Mouse (Mus musculus): ENCODE measurements around the gene Pde6b. TPM values are rescaled to one million over a fixed set of nuclear protein-coding genes. Genes with fewer than 3 reads are reported as not detected.

Pde6b gene
- polyA plus RNA-seq, 1 experiment from 2014 or later = 0.43 TPM

GRCm38 (mm10) chr5:108427186-108427585 is 39.0 kb downstream of the Pde6b start:
- Histone ChIP-seq H3K4me1 (ENCODE audit: control insufficient read depth, insufficient read depth, low read length) (no peaks in the 10 kb centered on the region), H3K27ac (ENCODE audit: low read length) (no peak overlapping the region), H3K36me3 (ENCODE audit: control insufficient read depth, insufficient read depth, low read length) (0 out of 2 replicates have a peak, but pooled peaks cover 6% of the 10 kb centered on the region), H3K4me2 (ENCODE audit: low read depth, low read length) (no peak overlapping the region), H3K4me3 (ENCODE audit: low read length) (no peak overlapping the region), H3K9ac (ENCODE audit: low read depth, low read length) (no peak overlapping the region), H3K27me3 (replicated peaks; ENCODE audit: control insufficient read depth, insufficient read depth, low read length) (no peaks in the 10 kb centered on the region), H3K9me3 (ENCODE audit: control insufficient read depth, low read length) (no peaks in the 10 kb centered on the region)
- peak; percentile 64; the same call in 1 of the 2 replicates for ATAC-seq
- 64% methylated on average over 1 of the region's 1 CpGs for WGBS

DNA sequence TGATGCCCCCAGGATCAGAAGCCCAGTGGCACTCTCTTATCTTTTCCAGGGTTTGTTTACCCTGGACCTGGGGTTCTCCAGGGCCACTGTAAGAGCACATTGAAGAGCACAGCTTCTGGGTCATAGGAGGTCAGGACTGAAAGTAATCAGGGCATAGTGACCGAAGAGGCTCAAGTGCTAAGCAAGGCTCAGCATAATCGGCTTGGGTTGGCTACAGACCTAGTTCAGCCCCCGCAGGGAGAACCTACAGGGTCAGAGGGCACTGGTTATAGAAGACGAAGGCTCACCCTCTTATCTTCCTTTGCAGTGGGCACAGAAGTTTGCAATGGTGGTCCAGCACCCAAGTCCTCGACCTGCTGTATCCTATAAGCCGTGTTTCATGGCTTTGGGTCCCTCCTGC is 43.0 kb downstream of the Pde6b start:
- H3K4me1 ChIP-seq (ENCODE audit: control insufficient read depth, insufficient read depth, low read length) = peaks cover 4% of the 10 kb centered on the region
- ATAC-seq = no peak
- no peak overlapping the region for H3K4me2 ChIP-seq (ENCODE audit: low read depth, low read length)
- 0 out of 2 replicates have a peak, but pooled peaks cover 6% of the 10 kb centered on the region for H3K36me3 ChIP-seq (ENCODE audit: control insufficient read depth, insufficient read depth, low read length)
- WGBS = 87% methylated on average over 6 of the region's 6 CpGs
- no peak overlapping the region for H3K27ac ChIP-seq (ENCODE audit: low read length)
- H3K9ac ChIP-seq (ENCODE audit: low read depth, low read length) = no peak overlapping the region
- H3K4me3 ChIP-seq (ENCODE audit: low read length) = no peak overlapping the region
- no peaks in the 10 kb centered on the region for H3K27me3 ChIP-seq (replicated peaks; ENCODE audit: control insufficient read depth, insufficient read depth, low read length)
- no peaks in the 10 kb centered on the region for H3K9me3 ChIP-seq (ENCODE audit: control insufficient read depth, low read length)

- H3K4me1 ChIP-seq (ENCODE audit: control insufficient read depth, insufficient read depth, low read length) = peaks cover 4% of the 10 kb centered on the region
- peak within 1 kb of the TSS; percentile 85 for H3K4me2 ChIP-seq (ENCODE audit: low read depth, low read length)
- ATAC-seq = peak; percentile 95
- 1% methylated on average over 42 of the region's 42 CpGs for WGBS
- H3K36me3 ChIP-seq (ENCODE audit: control insufficient read depth, insufficient read depth, low read length) = 0 out of 2 replicates have a peak, but pooled peaks cover 6% of the 10 kb centered on the region
- no peaks in the 10 kb centered on the region for H3K27me3 ChIP-seq (replicated peaks; ENCODE audit: control insufficient read depth, insufficient read depth, low read length)
- peak within 1 kb of the TSS; percentile 85 for H3K4me3 ChIP-seq (ENCODE audit: low read length)
- peak within 1 kb of the TSS; percentile 90 for H3K9ac ChIP-seq (ENCODE audit: low read depth, low read length)
- peak within 1 kb of the TSS; percentile 38; the same call in 1 of the 2 replicates for H3K27ac ChIP-seq (ENCODE audit: low read length)
- no peaks in the 10 kb centered on the region for H3K9me3 ChIP-seq (ENCODE audit: control insufficient read depth, low read length)
Measured at GRCm38 (mm10) chr5:108433804-108434587, 45.8 kb downstream of the Pde6b start, which contains the start of gene Atp5k. Gene Atp5k (minus strand): TSS chr5:108434448.

DNA sequence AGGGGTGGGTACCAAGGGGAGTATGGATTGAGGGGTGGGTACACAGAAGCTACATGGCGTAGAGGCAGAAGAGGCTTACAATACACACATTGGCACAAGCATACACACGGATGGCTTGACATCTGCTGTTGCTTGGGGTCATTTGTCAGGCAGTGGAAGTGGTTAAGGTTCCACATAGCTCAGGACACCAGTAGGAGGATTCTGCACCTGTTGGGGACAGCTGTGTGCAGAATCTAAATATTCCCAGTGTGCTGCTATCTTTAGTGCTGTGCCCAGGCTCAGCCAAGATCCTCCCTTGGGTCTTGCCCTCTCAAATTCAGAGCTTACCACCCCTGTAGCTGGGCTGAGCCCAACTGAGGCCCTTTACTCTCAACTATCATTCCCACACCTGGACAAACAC is 47.9 kb downstream of the Pde6b start:
- no peak overlapping the region for H3K9ac ChIP-seq (ENCODE audit: low read depth, low read length)
- no peak overlapping the region for H3K4me3 ChIP-seq (ENCODE audit: low read length)
- 0 out of 2 replicates have a peak, but pooled peaks cover 1% of the 10 kb centered on the region for H3K36me3 ChIP-seq (ENCODE audit: control insufficient read depth, insufficient read depth, low read length)
- no peaks in the 10 kb centered on the region for H3K27me3 ChIP-seq (replicated peaks; ENCODE audit: control insufficient read depth, insufficient read depth, low read length)
- ATAC-seq = no peak
- H3K9me3 ChIP-seq (ENCODE audit: control insufficient read depth, low read length) = no peaks in the 10 kb centered on the region
- no peak overlapping the region for H3K27ac ChIP-seq (ENCODE audit: low read length)
- H3K4me1 ChIP-seq (ENCODE audit: control insufficient read depth, insufficient read depth, low read length) = peaks cover 4% of the 10 kb centered on the region
- no peak overlapping the region for H3K4me2 ChIP-seq (ENCODE audit: low read depth, low read length)
- WGBS = 65% methylated on average over 2 of the region's 2 CpGs

DNA sequence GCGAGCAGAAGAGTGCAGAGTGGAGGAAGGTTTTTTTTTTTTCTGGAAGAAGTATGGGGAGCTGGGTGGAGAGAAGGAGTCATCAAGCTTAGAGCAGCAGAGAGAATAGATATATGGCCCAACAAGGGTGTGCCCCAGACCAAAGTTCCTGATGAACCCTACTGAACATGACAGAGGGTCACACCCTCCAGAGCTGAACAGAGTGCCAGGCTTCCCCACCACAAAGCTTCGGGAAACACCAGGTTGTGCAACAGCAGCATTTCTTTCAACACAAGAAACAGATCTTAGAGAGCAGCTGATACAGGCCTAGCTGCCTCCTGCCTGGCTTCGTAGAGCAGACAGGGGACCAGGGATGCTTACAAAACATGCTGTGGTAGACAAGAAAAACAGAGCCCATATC is 58.8 kb downstream of the Pde6b start:
- Histone ChIP-seq H3K9me3 (ENCODE audit: control insufficient read depth, low read length) (no peaks in the 10 kb centered on the region), H3K27me3 (replicated peaks; ENCODE audit: control insufficient read depth, insufficient read depth, low read length) (no peaks in the 10 kb centered on the region), H3K4me2 (ENCODE audit: low read depth, low read length) (no peak overlapping the region), H3K36me3 (ENCODE audit: control insufficient read depth, insufficient read depth, low read length) (no peaks in the 10 kb centered on the region), H3K27ac (ENCODE audit: low read length) (no peak overlapping the region), H3K4me3 (ENCODE audit: low read length) (no peak overlapping the region), H3K4me1 (ENCODE audit: control insufficient read depth, insufficient read depth, low read length) (peaks cover 12% of the 10 kb centered on the region), H3K9ac (ENCODE audit: low read depth, low read length) (no peak overlapping the region)
- 65% methylated on average over 3 of the region's 3 CpGs for WGBS
- ATAC-seq = peak; percentile 71

DNA sequence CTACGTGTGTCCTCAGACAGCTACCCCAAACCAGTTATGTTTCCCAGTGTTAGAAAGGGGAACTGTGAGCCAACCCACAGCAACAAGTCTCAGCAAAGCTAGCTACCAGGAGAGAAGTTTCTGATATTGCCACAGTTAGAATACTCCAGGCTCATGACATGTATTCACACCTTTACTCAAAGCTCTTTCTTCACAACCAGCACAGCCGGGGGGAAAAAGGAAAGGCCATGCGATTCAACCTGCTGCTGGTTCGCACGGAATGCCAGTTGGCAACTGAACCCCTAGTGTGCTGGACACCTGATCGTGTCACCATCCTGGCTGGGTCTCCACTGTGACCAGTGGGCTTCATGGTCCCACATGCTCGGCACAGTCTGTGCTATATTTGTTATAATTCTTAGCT is 59.7 kb downstream of the Pde6b start:
- no peaks in the 10 kb centered on the region for H3K9me3 ChIP-seq (ENCODE audit: control insufficient read depth, low read length)
- H3K4me1 ChIP-seq (ENCODE audit: control insufficient read depth, insufficient read depth, low read length) = peaks cover 12% of the 10 kb centered on the region
- H3K36me3 ChIP-seq (ENCODE audit: control insufficient read depth, insufficient read depth, low read length) = no peaks in the 10 kb centered on the region
- no peak overlapping the region for H3K4me3 ChIP-seq (ENCODE audit: low read length)
- no peak overlapping the region for H3K27ac ChIP-seq (ENCODE audit: low read length)
- no peak for ATAC-seq
- H3K9ac ChIP-seq (ENCODE audit: low read depth, low read length) = no peak overlapping the region; the same call in 1 of the 2 replicates
- WGBS = 83% methylated on average over 7 of the region's 7 CpGs
- no peak overlapping the region for H3K4me2 ChIP-seq (ENCODE audit: low read depth, low read length)
- no peaks in the 10 kb centered on the region for H3K27me3 ChIP-seq (replicated peaks; ENCODE audit: control insufficient read depth, insufficient read depth, low read length)

GRCm38 (mm10) chr5:108448785-108449668 is 60.8 kb downstream of the Pde6b start, which contains the start of gene Mfsd7a:
Gene Mfsd7a (minus strand): TSS chr5:108448891.
- peak within 1 kb of the TSS; percentile 46 for H3K4me3 ChIP-seq (ENCODE audit: low read length)
- H3K4me1 ChIP-seq (ENCODE audit: control insufficient read depth, insufficient read depth, low read length) = peaks cover 12% of the 10 kb centered on the region
- H3K9ac ChIP-seq (ENCODE audit: low read depth, low read length) = peak within 1 kb of the TSS; percentile 62
- H3K9me3 ChIP-seq (ENCODE audit: control insufficient read depth, low read length) = no peaks in the 10 kb centered on the region
- H3K36me3 ChIP-seq (ENCODE audit: control insufficient read depth, insufficient read depth, low read length) = no peaks in the 10 kb centered on the region
- peak; percentile 92 for ATAC-seq
- WGBS = 12% methylated on average over 24 of the region's 24 CpGs
- no peaks in the 10 kb centered on the region for H3K27me3 ChIP-seq (replicated peaks; ENCODE audit: control insufficient read depth, insufficient read depth, low read length)
- peak within 1 kb of the TSS; percentile 68 for H3K4me2 ChIP-seq (ENCODE audit: low read depth, low read length)
- peak within 1 kb of the TSS; percentile 63; the same call in 1 of the 2 replicates for H3K27ac ChIP-seq (ENCODE audit: low read length)

DNA sequence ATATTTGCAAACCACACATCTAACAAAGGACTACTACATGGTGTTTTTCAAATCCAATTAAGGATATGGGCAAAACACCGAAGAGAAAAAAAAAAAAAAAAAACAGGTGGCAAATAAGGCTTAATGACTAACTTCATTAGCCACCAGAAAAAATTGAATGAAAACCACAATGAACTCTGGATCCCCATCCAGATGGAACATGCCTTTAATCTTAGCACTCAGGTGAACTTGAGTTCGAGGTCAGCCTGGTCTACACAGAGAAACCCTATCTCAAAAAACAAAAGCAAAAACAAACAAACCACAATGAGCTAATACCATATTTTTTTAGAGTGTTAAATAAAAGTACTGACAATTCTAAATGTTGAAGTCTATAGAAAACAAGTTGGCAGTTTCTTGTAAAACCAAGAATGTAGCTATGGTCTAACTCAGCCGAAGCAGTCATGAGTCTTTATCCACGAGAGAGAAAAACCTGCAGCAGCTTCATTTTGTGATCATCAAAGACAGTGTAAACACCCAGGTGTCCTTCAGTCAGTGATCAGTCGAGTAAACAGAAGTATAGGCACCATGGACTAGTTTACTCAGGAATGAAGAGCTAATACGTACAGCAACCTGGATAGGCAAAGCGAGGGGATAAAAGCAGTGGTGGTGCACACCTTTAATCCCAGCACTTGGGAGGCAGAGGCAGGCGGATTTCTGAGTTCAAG is 62.8 kb downstream of the Pde6b start:
- H3K27me3 ChIP-seq (replicated peaks; ENCODE audit: control insufficient read depth, insufficient read depth, low read length) = no peaks in the 10 kb centered on the region
- H3K27ac ChIP-seq (ENCODE audit: low read length) = no peak overlapping the region
- no peaks in the 10 kb centered on the region for H3K9me3 ChIP-seq (ENCODE audit: control insufficient read depth, low read length)
- no peaks in the 10 kb centered on the region for H3K36me3 ChIP-seq (ENCODE audit: control insufficient read depth, insufficient read depth, low read length)
- H3K4me3 ChIP-seq (ENCODE audit: low read length) = no peak overlapping the region
- WGBS = 69% methylated on average over 8 of the region's 8 CpGs
- no peak overlapping the region for H3K9ac ChIP-seq (ENCODE audit: low read depth, low read length)
- peaks cover 12% of the 10 kb centered on the region for H3K4me1 ChIP-seq (ENCODE audit: control insufficient read depth, insufficient read depth, low read length)
- no peak for ATAC-seq
- H3K4me2 ChIP-seq (ENCODE audit: low read depth, low read length) = no peak overlapping the region

- Histone ChIP-seq H3K4me3 (ENCODE audit: low read length) (no peak overlapping the region), H3K27me3 (replicated peaks; ENCODE audit: control insufficient read depth, insufficient read depth, low read length) (no peaks in the 10 kb centered on the region), H3K27ac (ENCODE audit: low read length) (no peak overlapping the region), H3K4me1 (ENCODE audit: control insufficient read depth, insufficient read depth, low read length) (peaks cover 12% of the 10 kb centered on the region), H3K36me3 (ENCODE audit: control insufficient read depth, insufficient read depth, low read length) (no peaks in the 10 kb centered on the region), H3K4me2 (ENCODE audit: low read depth, low read length) (no peak overlapping the region), H3K9me3 (ENCODE audit: control insufficient read depth, low read length) (no peaks in the 10 kb centered on the region), H3K9ac (ENCODE audit: low read depth, low read length) (no peak overlapping the region)
- ATAC-seq = no peak
- 56% methylated on average over 1 of the region's 1 CpGs for WGBS
Measured at GRCm38 (mm10) chr5:108451611-108452010, 63.4 kb downstream of the Pde6b start.
